Mouse (Mus musculus): ENCODE measurements at regions not wholly inside any gene's neighbourhood (a gene's known extent, or its start where the extent isn't known, plus 50 kb on each side); places are given as distances from the start of the nearest gene placed in this dataset.

GRCm38 (mm10) chr2:103867958-103868330 lies 70.5 kb upstream of the Caprin1 start:
- WGBS: 91% methylated on average over 13 of the region's 13 CpGs
- H3K9ac ChIP-seq (replicated peaks; ENCODE audit: low read length): no peak overlapping the region
- DNase-seq (no peak), ATAC-seq (ENCODE audit: low FRiP score, low TSS enrichment) (no peak)
- H3K4me3 ChIP-seq (replicated peaks; ENCODE audit: low read depth, low read length): no peak overlapping the region
- H3K4me1 ChIP-seq (ENCODE audit: control insufficient read depth, insufficient read depth, low read length): no peaks in the 10 kb centered on the region
- no peaks in the 10 kb centered on the region for H3K27me3 ChIP-seq (ENCODE audit: control insufficient read depth, insufficient read depth, low read length)
- H3K27ac ChIP-seq (replicated peaks; ENCODE audit: low read depth, low read length): no peak overlapping the region
- no peak overlapping the region for H3K4me2 ChIP-seq (ENCODE audit: low read length)
- H3K36me3 ChIP-seq (ENCODE audit: control insufficient read depth, insufficient read depth, low read length): no peaks in the 10 kb centered on the region
- no peaks in the 10 kb centered on the region for H3K9me3 ChIP-seq (ENCODE audit: control insufficient read depth, low read length)

- no peaks in the 10 kb centered on the region for H3K27me3 ChIP-seq (ENCODE audit: control insufficient read depth, insufficient read depth, low read length)
- H3K4me2 ChIP-seq (ENCODE audit: low read length): no peak overlapping the region
- no peak overlapping the region for H3K27ac ChIP-seq (replicated peaks; ENCODE audit: low read depth, low read length)
- 74% methylated on average over 7 of the region's 7 CpGs for WGBS
- DNase-seq (no peak), ATAC-seq (ENCODE audit: low FRiP score, low TSS enrichment) (no peak)
- H3K9me3 ChIP-seq (ENCODE audit: control insufficient read depth, low read length): no peaks in the 10 kb centered on the region
- no peak overlapping the region for H3K9ac ChIP-seq (replicated peaks; ENCODE audit: low read length)
- H3K36me3 ChIP-seq (ENCODE audit: control insufficient read depth, insufficient read depth, low read length): no peaks in the 10 kb centered on the region
- no peak overlapping the region for H3K4me3 ChIP-seq (replicated peaks; ENCODE audit: low read depth, low read length)
- H3K4me1 ChIP-seq (ENCODE audit: control insufficient read depth, insufficient read depth, low read length): no peaks in the 10 kb centered on the region
Observed at GRCm38 (mm10) chr2:103868655-103869054, 71.2 kb upstream of the Caprin1 start.

- Histone ChIP-seq H3K27ac (replicated peaks; ENCODE audit: low read depth, low read length) (no peak overlapping the region), H3K9me3 (ENCODE audit: control insufficient read depth, low read length) (no peaks in the 10 kb centered on the region), H3K4me1 (ENCODE audit: control insufficient read depth, insufficient read depth, low read length) (no peaks in the 10 kb centered on the region), H3K4me2 (ENCODE audit: low read length) (no peak overlapping the region), H3K27me3 (ENCODE audit: control insufficient read depth, insufficient read depth, low read length) (no peaks in the 10 kb centered on the region), H3K4me3 (replicated peaks; ENCODE audit: low read depth, low read length) (no peak overlapping the region), H3K36me3 (ENCODE audit: control insufficient read depth, insufficient read depth, low read length) (no peaks in the 10 kb centered on the region), H3K9ac (replicated peaks; ENCODE audit: low read length) (0 out of 2 replicates have a peak overlapping the region, but pooled peaks have one; percentile 0)
- peak; percentile 67 for ATAC-seq (ENCODE audit: low FRiP score, low TSS enrichment)
- 19% methylated on average over 12 of the region's 12 CpGs for WGBS
- peak; percentile 91 for DNase-seq
Observed at GRCm38 (mm10) chr2:103871522-103872276, 74.2 kb upstream of the Caprin1 start.

GRCm38 (mm10) chr2:103872277-103872636 lies 74.8 kb upstream of the Caprin1 start:
- Histone ChIP-seq H3K36me3 (ENCODE audit: control insufficient read depth, insufficient read depth, low read length) (no peaks in the 10 kb centered on the region), H3K9ac (replicated peaks; ENCODE audit: low read length) (0 out of 2 replicates have a peak overlapping the region, but pooled peaks have one; percentile 0), H3K4me2 (ENCODE audit: low read length) (no peak overlapping the region), H3K4me3 (replicated peaks; ENCODE audit: low read depth, low read length) (no peak overlapping the region), H3K4me1 (ENCODE audit: control insufficient read depth, insufficient read depth, low read length) (no peaks in the 10 kb centered on the region), H3K27me3 (ENCODE audit: control insufficient read depth, insufficient read depth, low read length) (no peaks in the 10 kb centered on the region), H3K9me3 (ENCODE audit: control insufficient read depth, low read length) (no peaks in the 10 kb centered on the region), H3K27ac (replicated peaks; ENCODE audit: low read depth, low read length) (no peak overlapping the region)
- ATAC-seq (ENCODE audit: low FRiP score, low TSS enrichment) (peak; percentile 17; the same call in 1 of the 2 replicates), DNase-seq (no peak)
- 66% methylated on average over 3 of the region's 3 CpGs for WGBS

- H3K4me1 ChIP-seq (ENCODE audit: control insufficient read depth, insufficient read depth, low read length): no peaks in the 10 kb centered on the region
- H3K9me3 ChIP-seq (ENCODE audit: control insufficient read depth, low read length): no peaks in the 10 kb centered on the region
- no peak overlapping the region for H3K4me2 ChIP-seq (ENCODE audit: low read length)
- WGBS: 93% methylated on average over 6 of the region's 6 CpGs
- no peak for DNase-seq
- no peak overlapping the region for H3K27ac ChIP-seq (replicated peaks; ENCODE audit: low read depth, low read length)
- ATAC-seq (ENCODE audit: low FRiP score, low TSS enrichment): no peak
- no peak overlapping the region for H3K9ac ChIP-seq (replicated peaks; ENCODE audit: low read length)
- H3K4me3 ChIP-seq (replicated peaks; ENCODE audit: low read depth, low read length): no peak overlapping the region
- no peaks in the 10 kb centered on the region for H3K27me3 ChIP-seq (ENCODE audit: control insufficient read depth, insufficient read depth, low read length)
- H3K36me3 ChIP-seq (ENCODE audit: control insufficient read depth, insufficient read depth, low read length): no peaks in the 10 kb centered on the region
Observed at GRCm38 (mm10) chr2:103873381-103873780, 75.9 kb upstream of the Caprin1 start.

- WGBS: 69% methylated on average over 3 of the region's 3 CpGs
- H3K4me3 ChIP-seq (replicated peaks; ENCODE audit: low read depth, low read length): no peak overlapping the region
- no peaks in the 10 kb centered on the region for H3K9me3 ChIP-seq (ENCODE audit: control insufficient read depth, low read length)
- H3K27me3 ChIP-seq (ENCODE audit: control insufficient read depth, insufficient read depth, low read length): no peaks in the 10 kb centered on the region
- ATAC-seq (ENCODE audit: low FRiP score, low TSS enrichment): no peak
- no peak overlapping the region for H3K27ac ChIP-seq (replicated peaks; ENCODE audit: low read depth, low read length)
- H3K4me2 ChIP-seq (ENCODE audit: low read length): no peak overlapping the region
- no peak for DNase-seq
- H3K4me1 ChIP-seq (ENCODE audit: control insufficient read depth, insufficient read depth, low read length): no peaks in the 10 kb centered on the region
- H3K9ac ChIP-seq (replicated peaks; ENCODE audit: low read length): no peak overlapping the region
- no peaks in the 10 kb centered on the region for H3K36me3 ChIP-seq (ENCODE audit: control insufficient read depth, insufficient read depth, low read length)
Observed at GRCm38 (mm10) chr2:103874466-103874865, 77.0 kb upstream of the Caprin1 start.

GRCm38 (mm10) chr2:103875754-103876153 lies 78.3 kb upstream of the Caprin1 start:
- no peaks in the 10 kb centered on the region for H3K36me3 ChIP-seq (ENCODE audit: control insufficient read depth, insufficient read depth, low read length)
- no peak overlapping the region for H3K9ac ChIP-seq (replicated peaks; ENCODE audit: low read length)
- H3K4me2 ChIP-seq (ENCODE audit: low read length): no peak overlapping the region
- H3K4me3 ChIP-seq (replicated peaks; ENCODE audit: low read depth, low read length): no peak overlapping the region
- 0 out of 2 replicates have a peak, but pooled peaks cover 1% of the 10 kb centered on the region for H3K4me1 ChIP-seq (ENCODE audit: control insufficient read depth, insufficient read depth, low read length)
- WGBS: 88% methylated on average over 8 of the region's 8 CpGs
- H3K27me3 ChIP-seq (ENCODE audit: control insufficient read depth, insufficient read depth, low read length): no peaks in the 10 kb centered on the region
- no peak overlapping the region for H3K27ac ChIP-seq (replicated peaks; ENCODE audit: low read depth, low read length)
- no peaks in the 10 kb centered on the region for H3K9me3 ChIP-seq (ENCODE audit: control insufficient read depth, low read length)
- ATAC-seq (ENCODE audit: low FRiP score, low TSS enrichment): no peak
- DNase-seq: no peak

GRCm38 (mm10) chr2:103876236-103876635 lies 78.8 kb upstream of the Caprin1 start:
- ATAC-seq (ENCODE audit: low FRiP score, low TSS enrichment): no peak

More at GRCm38 (mm10) chr2:103876236-103876635, 78.8 kb upstream of the Caprin1 start:
- Histone ChIP-seq H3K4me1 (ENCODE audit: control insufficient read depth, insufficient read depth, low read length) (peaks cover 6% of the 10 kb centered on the region), H3K27ac (replicated peaks; ENCODE audit: low read depth, low read length) (no peak overlapping the region), H3K4me3 (replicated peaks; ENCODE audit: low read depth, low read length) (no peak overlapping the region), H3K9ac (replicated peaks; ENCODE audit: low read length) (no peak overlapping the region), H3K9me3 (ENCODE audit: control insufficient read depth, low read length) (no peaks in the 10 kb centered on the region), H3K4me2 (ENCODE audit: low read length) (no peak overlapping the region), H3K27me3 (ENCODE audit: control insufficient read depth, insufficient read depth, low read length) (no peaks in the 10 kb centered on the region), H3K36me3 (ENCODE audit: control insufficient read depth, insufficient read depth, low read length) (no peaks in the 10 kb centered on the region)
- DNase-seq: no peak
- 87% methylated on average over 2 of the region's 2 CpGs for WGBS
